Mouse (Mus musculus): ENCODE measurements around the gene Zfp428.

Gene Zfp428

GRCm38 (mm10) chr7:24506838-24507725, at the start of gene Zfp428:
Zfp428 (plus strand) TSS chr7:24507006.
- DNase-seq: peak; percentile 85

GRCm38 (mm10) chr7:24457726-24458370, 49.0 kb upstream of the Zfp428 start:
- no peak for DNase-seq

DNA sequence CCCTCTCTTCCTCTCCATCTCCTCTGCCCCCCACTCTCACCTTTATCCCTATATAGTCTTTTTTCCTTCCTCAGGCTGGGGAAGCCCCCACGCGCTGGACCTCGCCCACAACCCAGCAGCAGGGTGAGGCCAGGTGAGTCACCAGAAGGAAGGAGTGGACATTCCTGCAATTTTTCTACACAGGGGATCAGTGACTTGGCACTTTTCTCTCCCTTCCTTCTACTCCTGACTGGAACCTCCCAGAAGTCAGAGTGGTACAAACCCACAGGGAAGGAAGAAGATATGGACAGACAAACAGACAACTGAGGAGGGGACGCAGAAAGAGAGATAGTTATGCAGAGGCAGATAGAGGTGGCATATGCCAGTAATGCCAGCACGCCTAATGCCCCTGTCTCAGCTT, 47.4 kb upstream of the Zfp428 start:
- no peak for DNase-seq

DNA sequence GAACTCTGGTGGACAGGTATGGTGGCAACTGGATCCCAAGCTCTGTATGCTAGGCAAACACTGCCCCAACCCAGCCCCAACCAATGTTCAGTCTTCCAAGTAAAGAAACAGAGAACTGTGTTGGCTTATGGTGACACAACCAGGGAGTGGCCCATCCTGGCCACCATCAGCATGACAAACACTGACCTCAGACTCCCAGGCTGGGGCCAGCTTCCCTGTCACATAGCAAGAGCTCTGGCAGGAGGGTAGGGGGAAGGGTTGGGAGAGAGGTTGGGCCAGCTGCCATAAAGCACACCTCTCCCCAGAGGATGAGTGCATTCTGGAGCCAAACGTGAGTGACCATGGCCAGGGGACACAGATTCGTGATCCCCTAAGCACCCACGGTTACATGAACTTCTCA, 47.0 kb upstream of the Zfp428 start:
- DNase-seq: no peak

- no peak for DNase-seq
Observed at GRCm38 (mm10) chr7:24461376-24462051, 45.3 kb upstream of the Zfp428 start.

DNA sequence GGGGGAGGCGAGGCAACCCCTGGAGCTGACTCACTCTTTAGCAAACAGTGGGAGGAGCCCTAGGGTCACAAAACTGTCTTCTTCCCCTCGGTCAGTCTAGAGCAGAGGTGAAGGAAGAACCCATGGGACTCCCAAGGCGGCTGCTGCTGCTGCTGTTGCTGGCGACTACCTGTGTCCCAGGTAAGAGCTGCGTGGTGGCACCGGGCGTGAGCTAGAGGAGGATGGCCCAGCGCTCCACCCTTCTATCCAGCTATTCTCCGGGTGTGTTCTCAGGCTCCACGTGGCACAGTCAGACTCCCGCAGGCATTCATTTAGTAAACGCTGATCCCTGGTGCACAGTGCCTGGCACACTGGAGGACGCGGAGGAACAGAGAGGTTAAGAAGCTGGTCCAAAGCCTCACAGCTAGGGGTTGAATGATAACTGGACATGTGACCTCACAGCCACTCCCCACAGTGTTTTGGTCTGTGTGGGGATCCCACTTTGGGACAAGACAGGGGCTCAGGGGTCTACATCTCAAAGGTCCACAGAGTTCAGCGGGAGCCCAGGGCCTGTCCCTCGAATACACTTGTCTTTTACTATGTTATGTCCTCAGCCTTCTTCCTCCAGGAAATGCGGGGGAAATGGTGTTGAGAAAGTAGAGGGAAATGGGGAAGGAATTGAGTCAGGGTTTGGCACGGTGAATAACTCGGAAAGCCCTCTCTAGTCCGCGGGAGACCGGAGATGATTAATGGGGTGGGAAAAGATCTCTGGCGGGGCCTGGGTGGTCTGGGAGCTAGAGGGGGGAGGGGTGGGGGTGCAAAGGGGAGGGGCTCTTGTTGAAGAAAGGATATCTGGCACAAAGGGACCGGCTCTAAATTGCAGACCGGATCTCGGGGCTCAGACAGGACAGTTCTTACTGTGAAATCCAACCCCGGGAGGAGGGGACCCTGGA, 44.2 kb upstream of the Zfp428 start, which contains the start of gene Plaur:
Gene Plaur, plus strand, starts transcription at position 97 of the 932 bp plus-strand sequence.
- DNase-seq: no peak

GRCm38 (mm10) chr7:24466835-24467234, 40.0 kb upstream of the Zfp428 start:
- DNase-seq: no peak

GRCm38 (mm10) chr7:24467886-24468285, 38.9 kb upstream of the Zfp428 start:
- DNase-seq: no peak

DNA sequence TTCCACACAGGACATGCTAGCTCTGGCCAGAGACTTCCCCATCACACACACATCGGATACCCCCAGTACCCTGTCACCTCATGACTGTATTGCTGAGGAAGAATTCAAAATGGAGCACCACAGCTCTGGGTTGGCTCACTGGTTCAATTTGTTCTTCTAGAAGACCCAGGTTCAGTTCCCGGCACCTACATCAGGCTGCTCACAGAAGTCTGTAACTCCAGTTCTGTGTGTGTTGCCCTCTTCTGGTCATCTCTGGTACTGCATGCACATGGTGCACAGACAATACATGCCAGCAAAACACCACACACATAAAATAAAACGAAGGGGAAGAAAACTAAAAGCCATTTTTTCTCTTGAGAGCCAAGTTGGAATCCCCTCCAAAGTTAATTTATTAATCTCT, 37.7 kb upstream of the Zfp428 start:
- no peak for DNase-seq

DNA sequence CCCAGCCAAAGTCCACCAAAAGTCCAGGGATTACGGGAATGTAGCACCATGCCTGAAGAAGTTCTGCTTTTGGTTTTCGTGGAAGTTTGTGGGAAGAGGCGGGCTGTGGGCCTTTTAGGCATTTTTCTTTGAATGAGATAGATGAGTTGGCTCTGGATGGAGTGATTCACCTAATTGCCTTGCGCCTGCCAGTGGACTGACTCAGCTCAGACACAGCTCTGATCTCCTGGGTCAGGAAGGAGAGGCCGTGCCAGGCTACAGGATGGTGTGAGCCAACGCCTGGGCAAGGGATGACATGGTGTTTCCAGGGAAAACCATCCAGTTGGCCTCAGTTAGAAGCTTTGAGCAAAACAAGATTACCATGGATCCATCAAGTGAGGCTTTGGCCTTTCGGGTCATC, 36.5 kb upstream of the Zfp428 start:
- no peak for DNase-seq

GRCm38 (mm10) chr7:24472442-24472841, 34.4 kb upstream of the Zfp428 start:
- no peak for DNase-seq

- peak; percentile 32 for DNase-seq
Observed at GRCm38 (mm10) chr7:24472937-24473336, 33.9 kb upstream of the Zfp428 start.

GRCm38 (mm10) chr7:24473913-24474529, 32.8 kb upstream of the Zfp428 start:
- DNase-seq: peak; percentile 57

- DNase-seq: no peak
Observed at GRCm38 (mm10) chr7:24474811-24475506, 31.8 kb upstream of the Zfp428 start.

- DNase-seq: no peak
Observed at GRCm38 (mm10) chr7:24476338-24476737, 30.5 kb upstream of the Zfp428 start.

- DNase-seq: no peak
Observed at GRCm38 (mm10) chr7:24476856-24477255, 29.9 kb upstream of the Zfp428 start.

GRCm38 (mm10) chr7:24478911-24479310, 27.9 kb upstream of the Zfp428 start:
- DNase-seq: no peak

DNA sequence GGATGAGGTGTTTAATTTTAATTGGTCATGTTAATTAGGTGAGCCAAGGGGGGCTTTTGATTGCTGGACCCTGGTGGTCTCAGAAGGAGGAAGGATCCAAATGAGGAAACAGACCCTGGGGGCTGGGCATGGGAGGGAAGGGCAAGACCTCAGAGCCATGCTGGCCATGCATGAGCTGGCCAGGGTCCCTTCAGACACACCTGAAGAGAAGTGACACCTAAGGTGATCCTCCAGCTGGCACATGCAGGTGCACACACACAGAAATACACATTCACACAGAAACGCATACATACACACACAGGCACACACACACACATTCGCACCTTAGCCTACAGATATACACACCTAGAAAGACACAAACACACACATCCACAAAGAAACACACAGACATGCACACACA, 27.1 kb upstream of the Zfp428 start:
- no peak for DNase-seq

GRCm38 (mm10) chr7:24480121-24480941, 26.5 kb upstream of the Zfp428 start:
- DNase-seq: no peak

GRCm38 (mm10) chr7:24480986-24481473, 25.8 kb upstream of the Zfp428 start:
- DNase-seq: no peak
